Mouse (Mus musculus): ENCODE results near the gene Dvl1.

DNA sequence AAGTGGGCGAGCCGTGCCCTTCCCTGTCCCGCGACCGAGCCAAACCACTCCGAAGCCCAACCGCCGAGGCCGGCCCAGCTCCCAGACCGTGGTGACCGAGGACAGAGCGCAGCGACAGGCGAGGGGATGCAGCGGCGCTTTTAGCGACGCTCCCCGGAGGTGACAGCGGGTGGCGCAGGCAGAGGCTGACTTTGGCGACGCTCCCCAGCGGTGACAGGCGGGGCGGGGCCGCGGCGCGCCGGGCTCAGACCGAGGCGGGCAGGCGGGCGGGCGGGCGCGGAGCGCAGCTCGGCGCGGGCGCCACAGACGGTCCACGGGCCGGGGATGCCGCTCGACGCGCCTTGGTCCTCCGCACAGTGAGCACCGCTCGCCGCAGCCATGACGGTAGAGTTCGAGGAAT is 44.8 kb downstream of the Dvl1 start:
- TF ChIP-seq ZNF384 (IDR thresholded peaks at IDR 0.05; ENCODE audit: low read depth, low read length), result no peak
- TF ChIP-seq CHD2 (IDR thresholded peaks at IDR 0.05; ENCODE audit: low read depth, low read length), result no peak
- TF ChIP-seq HCFC1 (IDR thresholded peaks at IDR 0.05; ENCODE audit: borderline replicate concordance, insufficient read depth, low read length), result no peak
- TF ChIP-seq MAFK (IDR thresholded peaks at IDR 0.05; ENCODE audit: insufficient read depth, low read depth, low read length), result no peak

Measured in ES-E14 (cell line).